Mouse (Mus musculus): ENCODE results near the gene 1520401A03Rik.
"Not testable (repeated sequence)": the region's sequence is repeated elsewhere in the genome, so short reads cannot be mapped to it uniquely, and the experiment has no call there.

Gene 1520401A03Rik

DNA sequence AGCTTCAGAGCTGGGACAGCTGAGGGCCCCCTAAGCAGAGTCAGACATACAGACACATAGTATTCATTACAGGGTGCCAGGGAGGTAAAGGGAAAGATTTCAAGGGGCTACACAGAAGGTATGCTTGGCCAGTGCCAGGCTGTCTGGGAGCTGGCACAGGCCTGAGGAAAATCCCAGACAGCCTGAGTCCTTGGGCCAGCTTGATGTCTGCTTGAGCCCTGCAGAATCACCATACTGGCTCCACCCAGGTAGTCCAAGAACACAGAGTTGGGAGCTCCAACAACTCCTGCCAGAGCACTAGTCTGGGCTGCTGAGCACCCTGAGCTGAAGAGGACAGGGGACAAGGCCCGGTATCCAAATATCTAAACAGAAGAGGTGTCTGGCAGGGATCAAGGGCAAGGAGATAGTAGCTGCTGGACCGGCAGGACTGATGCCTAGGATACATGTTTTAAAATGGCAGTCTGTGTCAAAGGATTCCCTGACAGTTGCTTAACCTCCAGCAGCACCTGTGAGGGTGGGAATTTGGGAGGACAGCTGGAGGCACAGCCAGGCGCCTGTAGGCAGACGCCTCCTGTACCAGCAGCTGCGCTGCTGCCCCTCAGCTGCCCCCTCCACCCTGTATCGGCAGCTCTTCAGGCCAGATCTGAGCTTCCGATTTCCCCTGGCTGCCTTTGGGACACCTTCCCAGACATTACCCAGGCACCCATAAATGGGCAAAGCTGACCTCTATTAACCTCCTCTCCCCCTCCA lies at the start of gene 1520401A03Rik:
1520401A03Rik (minus strand) TSS at position 408 of the 750 bp plus-strand sequence.
- DNase-seq: no peak

DNA sequence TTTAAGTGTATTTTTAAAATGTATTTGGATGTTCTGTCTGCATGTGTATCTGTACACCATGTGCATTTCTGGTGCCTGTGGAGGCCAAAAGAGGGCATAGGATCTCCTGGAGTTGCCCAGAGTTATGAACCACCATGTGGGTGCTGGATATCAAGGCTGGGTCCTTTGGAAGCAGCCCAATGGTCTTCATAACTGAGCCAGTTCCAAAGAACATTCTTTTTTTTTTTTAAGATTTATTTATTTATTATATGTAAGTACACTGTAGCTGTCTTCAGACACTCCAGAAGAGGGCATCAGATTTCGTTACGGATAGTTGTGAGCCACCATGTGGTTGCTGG lies 49.6 kb upstream of the 1520401A03Rik start:
- not testable (repeated sequence) for DNase-seq

DNA sequence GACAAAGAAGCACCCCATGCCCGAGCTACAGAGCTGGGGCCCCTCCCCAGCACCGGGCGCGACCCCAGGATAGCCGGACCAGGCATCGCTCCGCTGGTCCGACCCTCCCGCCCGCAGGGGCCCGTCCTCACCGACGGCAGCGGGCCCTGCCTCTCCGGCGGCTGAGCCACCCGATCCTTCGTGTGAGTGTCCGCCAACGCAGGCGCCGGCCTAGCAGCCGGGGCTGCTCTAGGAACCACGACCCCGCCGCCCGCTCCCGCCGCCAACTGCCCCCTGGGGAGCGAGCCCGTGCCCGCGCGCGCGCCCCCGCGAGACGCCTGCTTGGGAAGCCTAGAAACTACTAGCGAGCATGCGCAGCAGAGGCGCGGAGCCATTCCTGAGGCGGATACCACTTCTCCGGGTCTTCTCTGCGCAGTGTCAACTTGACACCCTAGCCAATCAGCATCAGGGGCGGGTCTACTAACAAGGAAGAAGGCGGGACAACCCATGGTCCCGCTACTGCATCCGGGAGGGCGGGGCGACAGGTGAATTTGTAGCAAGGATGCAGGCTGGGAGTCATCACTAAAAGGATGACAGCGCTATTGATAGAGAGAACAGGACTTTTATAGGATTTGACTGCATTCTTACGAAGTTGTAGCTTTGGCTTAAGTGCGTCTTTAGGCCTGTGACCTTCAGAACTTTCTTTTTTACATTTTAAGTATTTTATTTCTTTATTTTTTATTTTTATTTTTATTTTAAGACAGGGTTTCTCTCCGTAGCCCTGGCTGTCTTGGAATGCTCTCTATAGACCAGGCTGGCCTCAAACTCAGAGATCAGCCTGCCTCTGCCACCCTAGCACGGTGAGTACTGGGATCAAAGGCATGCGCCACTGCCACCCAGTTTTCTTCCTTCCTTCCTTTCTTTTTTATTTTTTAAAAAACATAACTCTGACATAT lies 49.0 kb upstream of the 1520401A03Rik start, which contains the start of gene Flywch1:
Flywch1 (minus strand) TSS at position 319 of the 935 bp plus-strand sequence.
- peak; percentile 99 for DNase-seq

DNA sequence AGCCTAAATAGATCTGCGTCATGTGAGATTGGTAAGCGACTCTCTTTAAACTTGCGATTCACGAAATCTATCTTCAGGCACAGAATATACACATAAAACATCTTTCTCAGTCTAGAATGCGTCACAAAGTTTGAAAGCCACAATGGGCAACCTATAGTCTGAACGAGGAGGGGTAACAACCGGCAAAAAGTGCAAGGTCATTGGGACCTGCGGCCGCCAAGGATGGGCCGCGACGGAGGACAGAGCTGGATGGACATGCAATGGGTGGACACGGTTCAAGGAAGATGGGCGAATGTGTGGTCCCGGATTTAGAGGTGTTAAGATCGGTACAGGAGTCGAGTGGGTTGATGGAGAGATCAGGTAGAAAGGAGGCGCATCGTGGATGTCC lies 48.3 kb upstream of the 1520401A03Rik start:
- DNase-seq: no peak

DNA sequence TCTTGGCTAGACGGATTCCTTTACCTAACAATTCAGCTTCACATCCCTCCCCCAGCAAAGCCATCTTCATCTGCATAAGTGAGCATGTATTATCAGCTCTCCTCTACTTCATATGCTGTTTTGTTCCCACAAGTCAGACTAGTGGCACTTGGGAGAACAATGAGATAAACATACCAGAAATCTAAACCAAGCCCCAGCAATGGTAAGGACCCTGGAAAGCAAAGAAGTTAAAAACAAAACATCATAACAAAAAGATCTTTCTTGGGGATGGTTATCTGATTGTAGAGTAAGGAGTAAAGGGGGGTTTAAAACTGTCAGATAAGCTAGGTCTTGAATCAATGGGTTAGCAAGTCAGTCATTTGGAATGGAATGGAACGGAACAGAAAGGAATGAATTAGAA lies 47.9 kb upstream of the 1520401A03Rik start:
- no peak for DNase-seq

GRCm38 (mm10) chr17:23762976-23763375 lies 40.4 kb upstream of the 1520401A03Rik start:
- DNase-seq: no peak

GRCm38 (mm10) chr17:23761155-23761554 lies 38.6 kb upstream of the 1520401A03Rik start:
- DNase-seq: no peak

DNA sequence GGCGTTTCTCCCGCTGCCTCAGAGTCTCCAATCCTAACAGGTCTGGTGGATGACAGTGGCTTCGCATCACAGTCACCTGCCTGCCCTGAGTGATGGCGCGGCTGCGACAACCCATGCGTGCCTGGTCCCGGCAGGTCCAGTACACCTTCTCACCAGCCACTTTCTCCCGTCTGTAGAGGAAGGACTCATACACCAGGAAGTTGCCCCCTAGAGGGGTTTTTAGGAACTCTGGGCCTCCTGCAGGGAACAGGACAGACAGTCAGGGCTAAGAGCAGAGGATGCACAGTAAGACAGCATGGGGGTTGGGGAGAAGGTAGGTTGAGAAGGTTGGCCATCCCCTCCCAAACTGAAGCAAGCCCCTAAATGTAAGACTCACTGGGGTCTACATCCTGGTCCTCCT lies 37.6 kb upstream of the 1520401A03Rik start:
- DNase-seq: no peak

DNA sequence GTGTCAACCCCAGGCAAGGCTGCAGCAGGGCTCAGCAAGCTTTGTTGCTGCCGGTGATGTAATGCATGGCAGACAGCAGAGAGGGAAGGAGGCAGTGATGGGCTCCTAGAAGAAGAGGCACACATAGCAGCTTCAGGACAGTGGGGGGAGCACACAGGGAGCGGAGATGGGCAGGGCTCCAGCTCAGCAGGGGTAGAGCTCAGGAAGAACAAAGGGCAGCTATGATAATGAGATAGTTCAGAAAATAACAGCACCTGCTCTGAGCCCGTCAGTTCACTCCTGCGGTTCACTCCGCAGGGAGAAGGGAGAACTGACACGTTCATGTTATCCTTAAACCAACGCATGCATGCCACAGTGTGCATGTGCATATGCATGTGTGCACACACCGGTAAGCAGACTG lies 36.2 kb upstream of the 1520401A03Rik start:
- no peak for DNase-seq

DNA sequence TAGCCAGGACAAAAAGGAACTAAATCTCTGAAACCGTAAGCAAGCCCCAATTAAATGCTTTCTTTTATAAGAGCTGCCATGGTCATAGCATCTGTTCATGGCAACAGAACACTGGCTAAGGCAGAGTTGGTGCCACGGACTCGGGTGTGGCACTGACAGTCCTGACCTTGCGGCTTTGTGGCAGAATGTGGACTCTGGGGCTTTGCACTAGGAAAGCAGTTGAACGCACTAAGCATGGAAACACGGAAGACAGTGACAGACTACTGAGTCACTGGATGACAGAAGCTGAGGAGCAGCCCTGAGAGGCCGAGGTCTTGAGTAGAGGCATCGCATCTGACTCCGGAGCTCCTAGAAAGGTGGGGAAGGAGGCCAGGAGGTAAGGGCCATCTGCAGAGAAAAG lies 35.0 kb upstream of the 1520401A03Rik start:
- DNase-seq: no peak

DNA sequence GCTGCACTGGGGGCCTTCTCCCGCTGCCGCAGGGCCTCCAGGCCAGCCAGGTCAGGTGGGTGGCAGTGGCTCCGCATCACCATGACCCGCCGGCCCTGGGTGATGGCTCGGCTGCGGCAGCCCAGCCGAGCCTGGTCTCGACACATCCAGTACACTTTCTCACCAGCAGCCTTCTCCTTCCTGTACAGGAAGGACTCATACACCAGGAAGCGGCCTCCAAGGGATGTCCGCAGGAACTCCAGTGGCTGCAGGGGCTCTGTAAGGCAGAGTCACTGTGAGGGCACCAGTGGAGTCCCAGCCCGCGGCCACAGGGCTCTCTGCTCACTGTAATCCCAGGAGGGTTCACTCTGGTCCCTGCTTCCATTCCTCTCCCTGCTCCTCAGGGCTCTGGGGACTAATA lies 33.1 kb upstream of the 1520401A03Rik start:
- peak; percentile 35 for DNase-seq

GRCm38 (mm10) chr17:23749400-23750191 lies 27.0 kb upstream of the 1520401A03Rik start:
- DNase-seq: no peak

GRCm38 (mm10) chr17:23748631-23749391 lies 26.2 kb upstream of the 1520401A03Rik start:
- peak; percentile 76 for DNase-seq

DNA sequence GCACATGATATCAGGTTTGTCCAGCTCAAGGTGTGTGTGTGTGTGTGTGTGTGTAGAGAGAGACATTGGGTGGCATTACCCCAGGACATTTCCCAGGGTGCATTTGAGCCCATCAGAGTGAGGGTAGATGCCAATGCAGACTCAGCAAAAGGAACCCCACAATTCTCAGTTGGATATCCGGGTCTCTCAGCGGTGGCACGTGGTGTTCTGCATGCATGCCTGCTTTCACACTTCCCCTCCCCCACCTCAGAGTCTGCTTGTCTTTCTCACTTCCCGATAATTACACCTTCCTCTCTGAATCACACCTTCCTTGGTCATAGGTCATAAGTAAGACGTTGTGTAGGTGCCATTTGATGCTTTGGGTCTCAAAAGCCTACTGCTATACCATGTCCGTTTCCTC lies 25.4 kb upstream of the 1520401A03Rik start:
- no peak for DNase-seq

GRCm38 (mm10) chr17:23747471-23747870 lies 24.9 kb upstream of the 1520401A03Rik start:
- no peak for DNase-seq

- no peak for DNase-seq
Observed at GRCm38 (mm10) chr17:23746767-23747166, 24.2 kb upstream of the 1520401A03Rik start.

- DNase-seq: no peak
Observed at GRCm38 (mm10) chr17:23746311-23746710, 23.7 kb upstream of the 1520401A03Rik start.

GRCm38 (mm10) chr17:23745301-23746251 lies 23.0 kb upstream of the 1520401A03Rik start, which contains the start of gene Kremen2:
TSS of gene Kremen2 (minus strand) at chr17:23745833.
- DNase-seq: no peak

- no peak for DNase-seq
Observed at GRCm38 (mm10) chr17:23744651-23745050, 22.1 kb upstream of the 1520401A03Rik start.

GRCm38 (mm10) chr17:23744076-23744475 lies 21.5 kb upstream of the 1520401A03Rik start:
- DNase-seq: no peak

GRCm38 (mm10) chr17:23742941-23743340 lies 20.4 kb upstream of the 1520401A03Rik start:
- DNase-seq: no peak
